Mouse (Mus musculus): ENCODE measurements around the gene Mapk9. TPM values are rescaled to one million over a fixed set of nuclear protein-coding genes. Genes with fewer than 3 reads are reported as not detected.
A peak's percentile ranks its signal among the peaks of the same experiment; 100 is the strongest.
"Not testable (repeated sequence)": the region's sequence is repeated elsewhere in the genome, so short reads cannot be mapped to it uniquely, and the experiment has no call there.

Mapk9 gene
- 10 to 100 TPM; 42.5 to 44.2 TPM for total RNA-seq (2021)

DNA sequence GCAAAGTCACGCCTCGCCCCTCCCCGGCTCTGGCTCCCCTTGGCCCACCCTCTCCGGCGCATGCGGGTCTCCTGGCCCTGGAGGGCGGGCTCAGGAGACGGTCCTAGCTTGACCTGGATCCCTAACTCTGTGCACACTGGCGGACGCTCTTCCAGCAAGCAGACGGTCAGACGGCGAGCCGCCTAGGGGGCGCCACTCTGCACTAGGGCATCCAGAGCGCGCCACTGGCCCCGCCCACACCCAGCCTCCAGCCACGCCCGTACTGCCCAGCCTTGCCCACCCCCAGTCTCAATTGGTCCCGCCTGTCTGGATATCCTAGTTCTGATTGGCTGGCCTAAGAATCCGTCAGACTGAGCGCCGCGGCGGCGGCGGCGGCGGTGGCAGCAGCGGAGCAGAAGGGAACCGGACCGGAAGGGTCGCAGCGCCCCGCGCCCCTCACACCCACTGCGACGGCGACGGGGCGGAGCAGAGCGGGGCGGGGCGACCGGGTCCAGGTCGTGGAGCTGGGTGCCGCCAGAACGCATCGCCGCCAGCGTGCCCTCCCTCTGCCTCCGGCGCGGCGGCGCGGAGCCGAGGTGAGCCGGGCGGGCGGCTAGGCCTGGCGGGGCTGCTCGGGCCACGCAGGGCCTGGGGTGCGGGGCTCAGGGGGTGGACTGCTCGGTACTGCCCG, at the start of gene Mapk9:
Mapk9 (plus strand) TSS at position 351 of the 670 bp plus-strand sequence.
- intact Hi-C loops (cut with DNase I), result loop anchor here (5.0 kb wide), 2 partner anchors 54 to 194 kb away; partner anchors contain the start of gene Gfpt2
- DNase-seq (ENCODE audit: low spot score), result peak; percentile 95

- DNase-seq (ENCODE audit: low spot score), result no peak
- intact Hi-C loops (cut with DNase I), result no loop called here
Observed at GRCm38 (mm10) chr11:49798931-49799330, 47.6 kb upstream of the Mapk9 start.

- intact Hi-C loops (cut with DNase I), result no loop called here
- no peak for DNase-seq (ENCODE audit: low spot score)
Observed at GRCm38 (mm10) chr11:49801516-49801915, 45.0 kb upstream of the Mapk9 start.

GRCm38 (mm10) chr11:49803801-49804200, 42.8 kb upstream of the Mapk9 start:
- intact Hi-C loops (cut with DNase I), result no loop called here

DNA sequence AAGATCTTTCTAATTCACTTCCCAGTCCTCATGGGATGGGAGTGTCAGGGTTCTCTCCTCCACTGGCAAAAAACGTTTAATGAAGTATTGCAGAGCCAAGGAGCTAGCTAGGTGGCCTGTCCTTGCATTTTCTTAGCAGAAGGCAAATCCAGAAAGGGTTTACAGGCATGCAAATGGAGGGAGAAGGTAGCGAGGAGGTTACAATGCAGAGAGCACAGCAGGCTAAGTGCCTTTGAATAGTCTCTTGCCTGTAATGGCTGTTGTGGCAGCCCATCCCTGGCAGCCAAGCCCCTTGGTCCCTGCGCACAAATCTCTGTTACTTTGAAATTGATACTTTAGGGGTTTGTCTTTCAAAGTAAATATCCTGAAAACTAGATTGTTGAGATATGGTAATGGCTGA, 40.3 kb upstream of the Mapk9 start:
- intact Hi-C loops (cut with DNase I), result no loop called here
- DNase-seq (ENCODE audit: low spot score), result no peak

More at GRCm38 (mm10) chr11:49803801-49804200, 42.8 kb upstream of the Mapk9 start:
- DNase-seq (ENCODE audit: low spot score), result no peak

DNA sequence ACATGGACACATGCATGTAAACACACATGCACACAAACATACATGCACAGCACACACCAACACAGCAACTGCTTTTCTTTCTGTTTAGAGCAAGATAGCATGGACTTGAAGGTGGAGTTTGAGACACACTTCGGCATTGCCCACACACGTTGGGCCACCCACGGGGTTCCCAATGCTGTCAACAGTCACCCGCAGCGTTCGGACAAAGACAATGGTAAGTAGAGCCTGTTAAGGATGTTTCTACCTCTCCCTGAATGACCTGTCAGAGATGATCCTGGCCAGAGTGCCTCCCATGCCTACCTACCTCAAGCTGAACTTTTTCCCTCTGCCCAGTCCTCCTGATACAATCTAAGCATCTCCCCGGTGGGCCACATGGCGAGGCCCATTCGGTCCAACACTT, 37.6 kb upstream of the Mapk9 start:
- DNase-seq (ENCODE audit: low spot score), result no peak
- intact Hi-C loops (cut with DNase I), result no loop called here

- DNase-seq (ENCODE audit: low spot score); intact Hi-C loops (cut with DNase I): not testable (repeated sequence)
Observed at GRCm38 (mm10) chr11:49810696-49811095, 35.9 kb upstream of the Mapk9 start.

DNA sequence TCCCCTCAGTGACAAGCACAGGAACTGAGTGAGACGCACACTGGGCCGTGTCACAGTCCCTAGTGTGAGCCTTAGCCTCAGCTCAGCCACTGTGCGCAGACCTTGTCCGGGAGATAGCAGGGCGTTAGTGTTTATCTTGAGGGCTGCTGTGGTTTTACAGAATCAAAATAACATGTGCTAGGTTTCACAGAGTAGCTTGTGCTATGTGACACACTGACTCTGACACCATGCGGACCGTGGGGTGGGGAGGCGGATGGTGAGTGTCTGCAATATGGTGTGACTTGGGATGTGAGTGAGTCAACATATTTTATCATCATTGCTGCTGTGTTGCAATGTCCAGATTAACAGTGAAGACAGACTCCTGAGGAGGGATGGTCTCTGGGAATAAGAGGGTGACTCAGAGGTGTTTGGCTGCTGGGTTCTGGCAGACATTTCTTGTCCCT, 35.4 kb upstream of the Mapk9 start:
- intact Hi-C loops (cut with DNase I), result no loop called here
- DNase-seq (ENCODE audit: low spot score), result peak; percentile 55

DNA sequence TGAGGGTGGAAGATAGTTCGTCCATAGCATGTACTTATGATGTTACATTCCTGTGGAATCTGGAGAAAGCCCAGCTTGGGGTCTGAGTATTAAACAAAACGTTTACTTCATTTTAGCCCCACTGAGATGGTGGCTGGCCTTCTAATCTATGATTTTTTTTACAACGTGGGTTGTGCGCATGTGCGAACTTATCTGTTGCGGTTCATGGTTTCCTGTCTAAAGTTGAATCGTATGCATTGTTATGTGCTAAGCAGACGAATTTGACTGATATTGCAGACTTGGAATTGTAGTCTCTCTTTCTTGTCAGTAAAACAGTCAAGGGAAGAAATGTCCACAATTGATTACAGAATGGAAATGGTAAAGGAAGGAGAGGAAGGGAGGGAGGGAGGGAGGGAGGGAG, 34.7 kb upstream of the Mapk9 start:
- intact Hi-C loops (cut with DNase I), result no loop called here
- no peak for DNase-seq (ENCODE audit: low spot score)

DNA sequence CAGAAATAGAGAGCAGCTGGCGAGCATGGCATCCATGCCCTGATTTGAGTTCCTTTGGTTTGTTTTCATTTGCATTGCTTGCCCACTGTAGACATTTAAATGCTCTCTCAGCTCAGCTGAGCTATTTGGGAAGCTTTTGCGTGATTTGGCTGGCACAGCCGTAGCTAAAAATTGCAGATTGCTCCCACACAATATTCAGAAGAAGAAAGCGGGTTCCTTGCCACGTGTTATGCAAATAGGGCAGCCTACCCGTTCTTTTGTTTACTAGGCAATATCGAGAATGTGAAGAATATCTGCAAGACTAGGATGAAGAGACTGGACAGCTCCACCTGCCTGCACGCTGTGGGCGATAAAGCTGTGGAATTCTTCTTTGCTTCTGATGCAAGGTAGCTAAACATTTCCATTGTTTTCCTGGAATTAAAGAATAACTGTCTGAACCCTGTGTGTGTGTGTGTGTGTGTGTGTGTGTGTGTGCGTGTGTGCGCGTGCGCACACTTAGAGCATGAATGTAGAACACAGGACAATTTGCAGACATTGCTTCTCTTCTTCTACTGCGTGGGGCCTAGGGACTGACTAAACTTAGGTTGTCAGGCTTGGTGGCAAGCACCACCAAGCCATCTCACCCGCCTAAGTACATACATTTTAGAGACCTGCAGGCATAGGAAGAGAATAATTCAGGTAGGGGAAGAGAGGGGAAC, 27.5 kb upstream of the Mapk9 start:
- DNase-seq (ENCODE audit: low spot score), result no peak
- intact Hi-C loops (cut with DNase I), result no loop called here

DNA sequence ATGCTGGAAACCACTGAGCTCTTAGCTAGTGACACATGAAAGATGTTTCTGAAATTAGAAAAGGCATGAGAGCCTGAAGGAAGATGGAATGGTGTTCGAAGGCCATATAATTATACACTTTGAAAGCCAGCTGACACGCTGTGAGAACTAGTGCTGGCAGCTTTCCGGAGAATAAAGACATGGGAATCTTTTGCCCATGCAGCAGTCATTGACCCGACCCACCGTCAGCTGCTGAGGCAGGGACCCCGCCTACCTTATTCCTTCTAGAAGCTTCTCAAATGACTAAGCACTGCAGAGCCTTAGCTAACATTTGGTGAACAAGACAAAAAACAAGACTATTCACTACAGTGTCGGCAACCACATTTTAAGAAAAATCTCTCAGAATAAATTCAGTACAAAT, 26.9 kb upstream of the Mapk9 start:
- DNase-seq (ENCODE audit: low spot score), result no peak

GRCm38 (mm10) chr11:49820928-49821327, 25.6 kb upstream of the Mapk9 start:
- no peak for DNase-seq (ENCODE audit: low spot score)
- intact Hi-C loops (cut with DNase I), result no loop called here

More for the DNA sequence above, 26.9 kb upstream of the Mapk9 start:
- intact Hi-C loops (cut with DNase I), result no loop called here

DNA sequence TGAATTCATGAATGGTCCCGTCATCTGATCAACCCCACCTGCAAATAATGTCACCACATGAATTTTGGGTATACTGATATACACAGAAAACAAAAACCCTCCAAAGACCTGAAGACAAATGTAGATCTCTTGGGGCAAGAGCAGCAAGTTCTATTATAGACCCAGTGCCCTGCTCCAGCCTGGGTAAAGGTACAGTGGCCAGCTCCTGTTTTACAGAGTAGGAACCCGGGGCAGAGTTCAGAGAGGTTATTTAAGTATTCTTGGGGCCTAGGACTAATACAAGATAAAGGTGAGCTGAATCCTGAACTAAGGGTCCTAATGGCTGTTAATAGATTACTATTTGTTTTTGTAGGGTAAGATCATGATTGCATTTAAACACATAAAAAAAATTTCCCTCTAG, 25.0 kb upstream of the Mapk9 start:
- no peak for DNase-seq (ENCODE audit: low spot score)
- intact Hi-C loops (cut with DNase I), result no loop called here

DNA sequence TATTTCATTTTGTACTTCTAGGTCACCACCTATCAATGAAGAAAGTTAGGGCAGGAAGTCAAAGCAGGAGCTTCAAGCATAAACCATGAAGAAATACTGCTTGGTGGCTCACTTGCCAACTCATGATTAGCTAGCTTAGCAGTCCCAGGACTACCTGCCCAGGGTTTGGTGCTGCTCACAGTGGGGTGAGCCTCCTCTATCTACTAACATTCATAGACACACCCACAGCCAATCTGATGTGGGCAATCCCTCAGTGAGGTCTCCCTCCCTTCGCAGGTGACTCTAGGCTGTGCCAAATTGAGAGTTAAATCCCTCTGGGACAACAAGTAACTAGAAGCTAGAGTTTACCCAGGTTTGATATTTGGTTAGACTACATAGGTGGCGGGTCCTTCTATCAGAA, 24.2 kb upstream of the Mapk9 start:
- DNase-seq (ENCODE audit: low spot score), result no peak
- intact Hi-C loops (cut with DNase I), result no loop called here

DNA sequence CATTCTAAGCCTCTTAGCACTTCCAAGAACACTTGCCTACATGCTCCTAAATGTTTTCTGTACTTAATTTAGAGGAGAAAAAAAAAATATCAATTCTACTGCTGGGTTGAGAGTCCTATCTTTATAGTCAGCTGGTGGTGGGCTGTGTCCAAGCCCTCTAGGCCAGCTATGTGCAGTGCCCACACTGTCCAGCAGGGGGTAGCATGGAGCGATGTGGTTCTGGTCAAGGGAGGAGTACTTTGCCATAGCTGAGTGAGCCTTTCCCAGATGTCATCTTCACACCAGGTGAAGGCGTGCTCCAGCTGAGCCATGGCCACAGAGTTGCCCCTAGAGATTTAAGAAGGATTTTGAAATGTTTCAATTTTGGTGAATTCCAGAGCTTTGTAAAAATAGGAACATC, 21.7 kb upstream of the Mapk9 start:
- intact Hi-C loops (cut with DNase I), result loop anchor here (5.0 kb wide), 2 partner anchors 42 to 98 kb away; no protein-coding TSS in a partner anchor
- DNase-seq (ENCODE audit: low spot score), result peak; percentile 21

GRCm38 (mm10) chr11:49827243-49827642, 19.3 kb upstream of the Mapk9 start:
- intact Hi-C loops (cut with DNase I), result loop anchor here (5.0 kb wide), 2 partner anchors 40 to 100 kb away; no protein-coding TSS in a partner anchor
- DNase-seq (ENCODE audit: low spot score), result no peak

DNA sequence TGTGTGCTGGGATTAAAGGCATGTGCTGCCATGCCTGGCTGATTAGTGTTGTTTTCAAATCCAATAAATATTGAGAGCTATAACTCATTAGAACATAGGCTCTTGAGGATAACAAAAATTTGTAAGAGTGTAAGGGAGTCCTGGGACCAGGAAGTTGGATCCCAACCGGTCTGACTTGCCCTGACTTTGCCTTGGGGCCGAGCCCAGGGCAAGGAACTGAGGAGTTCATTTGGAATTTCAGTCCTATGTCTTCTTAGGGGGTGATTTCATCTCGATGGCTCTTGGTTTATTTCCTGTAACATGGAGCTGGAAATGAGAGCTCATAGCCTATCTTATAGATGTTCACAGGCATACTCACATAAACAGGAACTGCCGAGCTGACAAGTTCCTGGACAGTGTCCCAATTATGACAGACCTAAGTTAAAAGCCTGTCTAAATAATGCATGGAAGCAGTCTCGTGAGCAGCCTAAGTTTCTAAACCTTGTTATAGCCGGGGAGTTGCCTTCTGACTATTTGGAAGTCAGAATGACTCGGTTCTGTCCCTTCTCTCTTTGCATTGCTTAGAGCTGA, 17.3 kb upstream of the Mapk9 start:
- intact Hi-C loops (cut with DNase I), result loop anchor here (5.0 kb wide), 2 partner anchors 38 to 102 kb away; no protein-coding TSS in a partner anchor
- DNase-seq (ENCODE audit: low spot score), result no peak

- no peak for DNase-seq (ENCODE audit: low spot score)
- intact Hi-C loops (cut with DNase I), result no loop called here
Observed at GRCm38 (mm10) chr11:49831980-49832379, 14.6 kb upstream of the Mapk9 start.

- no peak for DNase-seq (ENCODE audit: low spot score)
- intact Hi-C loops (cut with DNase I), result no loop called here
Observed at GRCm38 (mm10) chr11:49832962-49833361, 13.6 kb upstream of the Mapk9 start.

- intact Hi-C loops (cut with DNase I), result no loop called here
- no peak for DNase-seq (ENCODE audit: low spot score)
Observed at GRCm38 (mm10) chr11:49834248-49834647, 12.3 kb upstream of the Mapk9 start.
